Mouse (Mus musculus) gastrocnemius, adult 18-20 months (tissue): ENCODE measurements at regions not wholly inside any gene's neighbourhood (a gene's known extent, or its start where the extent isn't known, plus 50 kb on each side); places are given as distances from the start of the nearest gene placed in this dataset.
"Not testable (repeated sequence)": the region's sequence is repeated elsewhere in the genome, so short reads cannot be mapped to it uniquely, and the experiment has no call there.

Source experiments
- DNase-seq: peaks from one replicate; pipeline ENCODE4 v3.0.0; 2021; ENCODE audit warnings: low spot score

- DNase-seq, result peak; percentile 35
Measured at GRCm38 (mm10) chr16:30683986-30684385, 84.5 kb downstream of the Fam43a start.

DNA sequence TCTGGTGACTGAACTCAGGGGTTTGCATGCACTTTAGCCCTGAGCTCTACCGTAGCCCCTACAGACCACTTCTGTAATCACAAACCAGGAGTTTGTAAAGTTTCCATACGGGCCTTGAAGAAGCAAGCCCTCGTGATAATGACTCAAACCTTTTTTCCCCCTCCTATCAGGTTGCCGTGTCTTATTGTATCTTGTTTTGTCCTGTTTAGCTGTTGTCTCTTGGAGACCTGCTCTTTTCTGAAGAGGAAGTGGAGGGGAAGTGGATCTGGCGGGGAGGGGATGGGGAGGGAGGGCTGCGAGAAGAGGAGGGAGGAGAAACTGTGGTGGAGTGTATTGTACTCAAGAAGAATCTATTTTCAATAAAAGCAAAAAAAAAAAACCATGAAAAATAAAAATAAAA, 87.0 kb downstream of the Fam43a start:
- DNase-seq, result no peak

DNA sequence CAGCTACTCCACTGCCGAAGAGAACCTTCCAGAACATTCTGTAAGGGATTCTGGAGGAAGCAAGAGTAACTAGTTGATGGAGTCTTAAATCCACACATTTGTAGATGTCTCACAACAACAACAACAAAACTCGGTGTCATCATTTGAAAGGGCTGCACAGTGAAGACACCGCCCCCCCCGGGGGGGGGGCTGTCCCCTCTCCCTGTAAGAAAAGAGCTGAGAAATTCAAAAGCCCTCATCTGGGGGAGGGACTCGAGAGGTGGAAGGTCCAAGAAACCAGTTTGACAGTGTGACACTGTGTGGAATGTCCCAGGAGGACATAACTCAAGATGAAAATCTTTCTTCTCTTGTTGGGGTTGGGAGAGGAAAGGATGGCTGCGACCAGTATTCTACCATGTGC, 87.7 kb downstream of the Fam43a start:
- no peak for DNase-seq

DNA sequence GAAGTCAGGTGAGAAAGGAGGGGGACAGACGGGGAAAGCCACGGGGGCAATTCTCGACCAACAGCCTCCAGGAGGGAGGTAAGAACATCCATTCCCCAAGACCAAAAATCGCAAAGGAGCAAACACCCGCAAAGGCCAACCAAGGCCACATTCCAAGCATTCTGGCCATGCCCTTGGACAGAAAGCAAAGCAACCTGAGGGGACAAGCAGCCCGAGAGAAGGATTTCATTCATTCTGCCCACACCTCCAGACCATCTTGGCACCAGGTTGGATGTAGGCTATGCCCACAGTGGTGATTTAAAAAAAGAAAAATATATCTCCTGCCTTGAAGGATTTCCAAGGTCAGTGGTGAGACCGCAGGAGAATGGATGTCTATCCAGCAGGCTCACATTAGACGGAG, 88.2 kb downstream of the Fam43a start:
- no peak for DNase-seq

- DNase-seq, result no peak
Measured at GRCm38 (mm10) chr16:30690531-30690930, 91.0 kb downstream of the Fam43a start.

DNA sequence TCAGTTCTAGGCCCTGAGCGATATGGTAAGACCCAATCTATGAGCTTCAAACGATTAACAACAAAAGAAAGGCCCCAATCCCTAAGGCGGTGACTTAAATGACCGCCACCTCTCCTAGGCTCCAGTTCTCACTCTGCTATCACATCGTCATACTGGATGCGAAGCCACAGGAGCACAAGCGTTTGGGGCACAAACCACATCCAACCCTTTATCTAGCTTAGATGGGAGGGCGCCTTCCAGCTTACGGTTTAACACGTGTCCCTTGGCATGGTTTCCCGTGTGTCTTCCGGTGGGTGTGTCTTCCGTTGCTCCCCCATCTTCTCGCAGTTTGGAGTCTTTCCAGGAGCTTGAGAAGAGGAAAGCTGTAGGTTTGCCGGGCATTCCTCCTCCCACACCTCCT, 92.4 kb downstream of the Fam43a start:
- DNase-seq, result no peak

DNA sequence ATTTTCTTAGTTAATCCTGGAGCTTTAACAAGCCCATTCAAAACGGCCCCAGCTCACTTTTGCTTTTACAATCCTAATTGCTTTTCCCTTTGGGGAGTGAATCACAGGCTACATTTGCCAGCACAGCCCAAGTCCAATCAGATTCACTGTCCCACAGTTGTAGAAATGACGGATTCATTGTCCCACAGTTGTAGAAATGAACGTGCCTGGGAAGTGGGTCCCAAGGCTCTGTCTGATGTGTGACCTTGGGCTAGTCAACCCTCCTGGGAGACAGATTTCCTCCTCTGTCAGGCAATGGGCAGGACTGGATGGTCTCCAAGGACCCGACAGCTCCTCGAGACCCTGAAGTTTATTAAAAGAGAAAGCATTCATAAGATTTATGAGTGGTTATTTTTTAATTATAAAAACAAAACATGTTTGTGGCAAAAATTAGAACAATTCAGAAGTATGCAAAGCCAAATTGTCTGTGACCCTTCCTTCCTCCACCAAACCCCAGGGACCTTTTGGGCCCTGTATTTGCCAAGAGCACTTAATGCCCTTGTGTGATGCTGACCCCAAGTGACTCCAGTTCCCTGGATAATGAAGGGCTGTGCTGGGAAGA, 93.1 kb downstream of the Fam43a start:
- peak; percentile 31 for DNase-seq

GRCm38 (mm10) chr16:30693206-30693605, 93.7 kb downstream of the Fam43a start:
- DNase-seq, result no peak

- DNase-seq, result no peak
Measured at GRCm38 (mm10) chr16:30693839-30694527, 94.5 kb downstream of the Fam43a start.

- DNase-seq, result no peak
Measured at GRCm38 (mm10) chr16:30695691-30696090, 96.2 kb downstream of the Fam43a start.

GRCm38 (mm10) chr16:30697209-30697608, 97.7 kb downstream of the Fam43a start:
- no peak for DNase-seq

DNA sequence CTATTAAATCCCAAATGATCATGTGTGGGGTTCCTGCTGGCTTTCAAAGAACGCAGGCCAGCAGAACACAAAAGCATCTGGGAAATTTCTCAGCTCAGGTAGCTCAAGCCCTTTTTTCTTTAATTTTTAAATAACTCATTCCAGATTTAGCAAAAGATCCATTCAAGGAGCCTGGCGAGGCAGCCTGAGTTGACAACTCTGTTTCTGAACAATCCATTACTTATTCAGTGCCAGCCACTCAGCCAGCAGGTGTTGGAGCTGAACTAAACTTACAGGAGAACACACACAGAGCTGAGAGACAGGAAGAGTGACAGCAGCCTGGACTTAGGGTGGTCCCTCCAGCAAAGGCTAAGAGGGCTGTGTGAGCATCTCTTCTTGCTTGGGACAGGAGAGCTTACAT, 98.3 kb downstream of the Fam43a start:
- no peak for DNase-seq

- no peak for DNase-seq
Measured at GRCm38 (mm10) chr16:30703831-30704230, 104.3 kb downstream of the Fam43a start.

GRCm38 (mm10) chr16:30709501-30709900, 110.0 kb downstream of the Fam43a start:
- DNase-seq, result no peak

- DNase-seq, result no peak
Measured at GRCm38 (mm10) chr16:30709975-30710374, 110.5 kb downstream of the Fam43a start.

DNA sequence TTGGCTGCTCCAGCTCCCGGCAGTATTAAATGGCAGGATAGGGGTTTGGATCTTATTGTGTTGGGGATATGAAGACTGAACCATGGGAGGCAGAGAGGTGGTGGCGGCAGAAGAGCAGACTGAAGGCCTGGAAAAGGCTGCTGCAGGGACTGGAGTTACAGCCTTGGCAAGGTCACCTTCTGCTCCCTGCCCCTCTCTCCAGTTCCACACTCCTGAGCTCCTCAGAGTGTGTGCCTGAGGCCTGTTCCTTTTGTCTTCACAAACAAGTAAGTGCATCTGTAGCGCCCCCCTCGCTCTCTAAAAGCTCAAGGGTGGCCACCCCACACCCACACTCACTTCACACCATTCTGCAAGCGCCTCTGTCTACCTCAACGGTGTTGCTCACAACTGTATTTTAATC, 113.0 kb downstream of the Fam43a start:
- DNase-seq, result no peak

DNA sequence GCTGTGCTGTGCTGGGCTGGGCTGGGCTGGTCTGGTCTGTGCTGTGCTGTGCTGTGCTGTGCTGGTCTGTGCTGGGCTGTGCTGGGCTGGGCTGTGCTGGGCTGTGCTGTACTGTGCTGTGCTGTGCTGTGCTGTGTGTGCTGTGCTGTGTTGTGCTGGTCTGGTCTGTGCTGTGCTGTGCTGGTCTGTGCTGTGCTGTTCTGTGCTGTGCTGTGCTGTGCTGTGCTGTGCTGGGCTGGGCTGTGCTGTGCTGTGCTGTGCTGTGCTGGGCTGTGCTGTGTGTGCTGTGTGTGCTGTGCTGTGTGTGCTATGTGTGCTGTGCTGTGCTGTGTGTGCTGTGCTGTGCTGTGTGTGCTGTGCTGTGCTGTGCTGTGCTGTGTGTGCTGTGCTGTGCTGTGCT, 118.1 kb downstream of the Fam43a start:
- DNase-seq, result not testable (repeated sequence)

- no peak for DNase-seq
Measured at GRCm38 (mm10) chr16:30720791-30721190, 121.3 kb downstream of the Fam43a start.

DNA sequence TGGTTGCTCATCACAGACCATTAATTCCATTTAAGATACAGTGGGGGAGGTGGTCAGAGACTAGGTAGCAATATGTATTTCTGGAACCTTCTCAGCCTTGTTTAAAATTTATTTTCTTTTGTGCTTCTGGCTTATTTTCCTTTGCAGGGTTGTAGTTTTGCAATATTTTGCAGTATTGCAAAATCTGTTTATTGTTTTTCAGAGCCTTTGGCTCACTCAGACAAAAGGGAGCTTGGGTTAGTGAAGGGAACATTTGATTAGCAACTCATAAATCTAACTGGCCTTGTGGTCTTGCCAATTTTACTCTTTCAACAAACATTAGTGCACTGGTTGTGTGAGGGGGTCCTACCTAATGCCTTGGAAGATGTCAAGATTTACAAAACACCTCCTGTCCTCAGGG, 121.7 kb downstream of the Fam43a start:
- DNase-seq, result no peak

DNA sequence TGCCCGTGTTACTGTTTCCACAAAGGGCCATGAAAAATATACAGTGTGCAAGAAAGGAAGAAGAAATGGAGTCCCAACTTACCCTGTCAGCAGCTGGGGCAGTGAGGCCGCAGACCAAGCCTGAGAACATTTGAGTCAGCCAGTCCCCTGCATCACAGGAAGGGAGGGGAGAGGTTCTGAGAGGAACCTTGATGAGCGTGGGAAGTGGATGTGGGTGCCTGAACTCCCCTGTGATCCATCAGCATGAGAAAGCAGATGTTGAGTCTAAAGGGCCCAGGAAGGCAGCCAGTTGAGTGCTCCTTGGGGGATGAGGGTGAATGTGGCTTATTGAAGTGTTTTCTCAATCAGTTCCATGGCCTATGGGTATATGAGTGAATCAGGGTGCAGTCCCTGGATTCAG, 122.8 kb downstream of the Fam43a start:
- DNase-seq, result no peak

DNA sequence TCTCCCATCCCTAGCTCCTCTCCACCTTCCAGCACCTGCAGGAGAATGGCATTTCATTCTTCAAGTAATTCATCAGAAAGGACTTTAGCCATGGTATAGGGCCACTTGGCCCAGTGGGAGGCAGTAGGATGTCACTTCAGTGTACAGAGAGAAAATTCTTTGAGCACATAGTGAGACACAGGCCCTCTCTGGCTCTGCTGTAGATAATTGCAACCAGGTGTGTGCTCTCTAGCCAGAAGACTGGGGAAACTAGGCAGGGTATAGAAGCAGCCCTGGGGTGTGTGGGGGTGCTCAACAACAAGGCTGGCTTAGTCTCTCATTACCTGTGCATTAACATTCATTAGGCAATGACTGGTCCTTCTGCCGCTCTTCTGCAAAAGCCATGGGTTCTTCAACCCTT, 125.1 kb downstream of the Fam43a start:
- DNase-seq, result no peak

- DNase-seq, result no peak
Measured at GRCm38 (mm10) chr16:30732770-30733415, 133.4 kb downstream of the Fam43a start.

- no peak for DNase-seq
Measured at GRCm38 (mm10) chr16:30733478-30733877, 134.0 kb downstream of the Fam43a start.
